Mouse (Mus musculus) cerebellum, adult 2 months (tissue): Measurements from ENCODE around the gene Serpinh1. TPM values are rescaled to one million over a fixed set of nuclear protein-coding genes. Genes with fewer than 3 reads are reported as not detected.

Experiments
- DNase-seq, 2 experiments: peaks; one replicate each; pipeline ENCODE4 v3.0.0; 2021
- H3K27ac ChIP-seq: fragments of 200-500 bp; 2 replicates; pipeline ENCODE4 v1.5.1; 2012; ENCODE audit warnings: low read length, control low read depth, inconsistent platforms; ENCODE audit not compliant: insufficient read depth
- H3K27me3 ChIP-seq: fragments of 200-500 bp; 2 replicates; pipeline ENCODE4 v1.6.1; 2012; ENCODE audit warnings: inconsistent platforms, mild to moderate bottlenecking, low read length, moderate library complexity; ENCODE audit not compliant: control insufficient read depth, insufficient read depth
- H3K4me1 ChIP-seq: fragments of 200-500 bp; 2 replicates; pipeline ENCODE4 v1.6.1; 2011; ENCODE audit warnings: low read length; ENCODE audit not compliant: control insufficient read depth, insufficient read depth
- H3K4me3 ChIP-seq: fragments of 200-500 bp; replicated peaks from 2 replicates; pipeline ENCODE3; 2011; ENCODE audit warnings: mild to moderate bottlenecking, low read depth, low read length, control low read depth; ENCODE audit not compliant: insufficient read depth
- CTCF ChIP-seq: fragments of 200-500 bp; IDR thresholded peaks from 2 replicates; pipeline ENCODE4 v1.5.1; 2011; ENCODE audit warnings: low read depth, mild to moderate bottlenecking, control low read depth, low read length, moderate library complexity, borderline replicate concordance; ENCODE audit not compliant: insufficient read depth
- POLR2A ChIP-seq: fragments of 200-500 bp; IDR thresholded peaks from 2 replicates; pipeline ENCODE4 v1.6.1; 2011; ENCODE audit warnings: low read length, control low read depth, borderline replicate concordance; ENCODE audit not compliant: insufficient read depth
- WGBS: fragments of 180-500 bp; shearing (Covaris S2); methylation state at CpG from one replicate; pipeline ENCODE4 v1.1.7; 2018; 5-methylcytosine and 5-hydroxymethylcytosine counted together
- polyA plus RNA-seq: library from polyadenylated mRNA; depleted of rRNA; stranded (reverse); fragments of >200 nt; gene quantifications from 2 replicates; pipeline ENCODE4 v1.2.3, GENCODE M21; 2012

Gene Serpinh1
- polyA plus RNA-seq, 1 experiment: 24.9 TPM

GRCm38 (mm10) chr7:99351802-99352517 lies 1.1 kb downstream of the Serpinh1 start:
- 58% methylated on average over 18 of the region's 18 CpGs for WGBS
- no peak for TF ChIP-seq POLR2A
- no peak for TF ChIP-seq CTCF
- no peak for DNase-seq
- no peaks in the 10 kb centered on the region for H3K27me3 ChIP-seq
- peak overlapping the region; percentile 35 for H3K4me3 ChIP-seq
- peaks cover 11% of the 10 kb centered on the region; the same call in 1 of the 2 replicates for H3K4me1 ChIP-seq
- 0 out of 2 replicates have a peak overlapping the region, but pooled peaks have one; percentile 15 for H3K27ac ChIP-seq

GRCm38 (mm10) chr7:99351104-99351801 lies 1.8 kb downstream of the Serpinh1 start:
- 18% methylated on average over 12 of the region's 12 CpGs for WGBS
- TF ChIP-seq CTCF (no peak), POLR2A (no peak)

GRCm38 (mm10) chr7:99349782-99350720 lies 3.0 kb downstream of the Serpinh1 start:
- WGBS: 94% methylated on average over 9 of the region's 9 CpGs

More at GRCm38 (mm10) chr7:99351104-99351801, 1.8 kb downstream of the Serpinh1 start:
- no peak overlapping the region for H3K4me3 ChIP-seq
- peaks cover 11% of the 10 kb centered on the region; the same call in 1 of the 2 replicates for H3K4me1 ChIP-seq
- H3K27ac ChIP-seq: 0 out of 2 replicates have a peak overlapping the region, but pooled peaks have one; percentile 15
- peak; percentile 68 to 71 for DNase-seq
- no peaks in the 10 kb centered on the region for H3K27me3 ChIP-seq

GRCm38 (mm10) chr7:99348883-99349282 lies 4.2 kb downstream of the Serpinh1 start:
- Histone ChIP-seq H3K4me1 (peaks cover 11% of the 10 kb centered on the region; the same call in 1 of the 2 replicates), H3K27ac (no peak overlapping the region), H3K4me3 (no peak overlapping the region), H3K27me3 (no peaks in the 10 kb centered on the region)
- no peak for TF ChIP-seq POLR2A
- no peak for TF ChIP-seq CTCF
- no peak for DNase-seq
- 89% methylated on average over 26 of the region's 26 CpGs for WGBS

More at GRCm38 (mm10) chr7:99349782-99350720, 3.0 kb downstream of the Serpinh1 start:
- TF ChIP-seq POLR2A: no peak
- no peak for TF ChIP-seq CTCF
- DNase-seq: no peak
- H3K4me1 ChIP-seq: peaks cover 11% of the 10 kb centered on the region; the same call in 1 of the 2 replicates
- H3K27me3 ChIP-seq: no peaks in the 10 kb centered on the region
- H3K27ac ChIP-seq: no peak overlapping the region
- no peak overlapping the region for H3K4me3 ChIP-seq

- 98% methylated on average over 10 of the region's 10 CpGs for WGBS
- no peak for TF ChIP-seq POLR2A
- no peak for TF ChIP-seq CTCF
- H3K27me3 ChIP-seq: no peaks in the 10 kb centered on the region
- DNase-seq: no peak
- peaks cover 11% of the 10 kb centered on the region; the same call in 1 of the 2 replicates for H3K4me1 ChIP-seq
- H3K27ac ChIP-seq: no peak overlapping the region
- no peak overlapping the region for H3K4me3 ChIP-seq
These were observed 5.8 kb downstream of the Serpinh1 start for GRCm38 (mm10) chr7:99347268-99347667.

- no peak overlapping the region for H3K27ac ChIP-seq
- TF ChIP-seq POLR2A (no peak), CTCF (no peak)
- WGBS: 92% methylated on average over 4 of the region's 4 CpGs
- DNase-seq: no peak
- H3K4me1 ChIP-seq: no peaks in the 10 kb centered on the region
- H3K27me3 ChIP-seq: no peaks in the 10 kb centered on the region
- H3K4me3 ChIP-seq: no peak overlapping the region
These were observed 9.5 kb downstream of the Serpinh1 start for GRCm38 (mm10) chr7:99343577-99343976.

- H3K27me3 ChIP-seq: no peaks in the 10 kb centered on the region
- WGBS: 78% methylated on average over 8 of the region's 8 CpGs
- TF ChIP-seq CTCF (no peak), POLR2A (no peak)
- H3K4me1 ChIP-seq: no peaks in the 10 kb centered on the region
- DNase-seq: no peak
- H3K27ac ChIP-seq: no peak overlapping the region
- no peak overlapping the region for H3K4me3 ChIP-seq
These were observed 12.3 kb downstream of the Serpinh1 start for GRCm38 (mm10) chr7:99340736-99341135.
